Mouse (Mus musculus) hindbrain, embryonic 10.5 days (tissue): ENCODE measurements at regions not wholly inside any gene's neighbourhood (a gene's known extent, or its start where the extent isn't known, plus 50 kb on each side); places are given as distances from the start of the nearest gene placed in this dataset.

Experiments used
- DNase-seq: peaks from one replicate; pipeline ENCODE4 v3.0.0-alpha.2; 2017; ENCODE audit warnings: low spot score
- H3K27ac ChIP-seq: fragments of 300-500 bp; sonication (generic); 2 replicates; pipeline ENCODE4 v1.5.1; 2016; ENCODE audit warnings: mild to moderate bottlenecking, moderate library complexity
- H3K27me3 ChIP-seq: fragments of 300-500 bp; sonication (generic); 2 replicates; pipeline ENCODE4 v1.6.1; 2016; ENCODE audit warnings: mild to moderate bottlenecking; ENCODE audit not compliant: poor library complexity, insufficient read depth, severe bottlenecking
- H3K36me3 ChIP-seq: fragments of 300-500 bp; sonication (generic); 2 replicates; pipeline ENCODE4 v1.6.1; 2016; ENCODE audit warnings: mild to moderate bottlenecking, moderate library complexity
- H3K4me1 ChIP-seq: fragments of 300-500 bp; sonication (generic); replicated peaks from 2 replicates; pipeline ENCODE4 v1.6.1; 2016; ENCODE audit warnings: mild to moderate bottlenecking
- H3K4me3 ChIP-seq: fragments of 300-500 bp; sonication (generic); 2 replicates; pipeline ENCODE4 v1.5.1; 2016; ENCODE audit warnings: mild to moderate bottlenecking, moderate library complexity
- H3K9me3 ChIP-seq: fragments of 300-500 bp; sonication (generic); 2 replicates; pipeline ENCODE4 v1.6.1; 2016; ENCODE audit warnings: mild to moderate bottlenecking, moderate library complexity
- WGBS: fragments of 180-500 bp; shearing (Covaris S2); methylation state at CpG from one replicate; pipeline ENCODE4 v1.1.7; 2016; 5-methylcytosine and 5-hydroxymethylcytosine counted together

- WGBS: 90% methylated on average over 5 of the region's 5 CpGs
- peaks cover 20% of the 10 kb centered on the region for H3K4me1 ChIP-seq
- no peak overlapping the region for H3K4me3 ChIP-seq
- no peak overlapping the region for H3K27ac ChIP-seq
- H3K9me3 ChIP-seq: no peaks in the 10 kb centered on the region
- H3K36me3 ChIP-seq: no peaks in the 10 kb centered on the region
- no peaks in the 10 kb centered on the region for H3K27me3 ChIP-seq
- DNase-seq: no peak
These were observed 54.4 kb upstream of the Tcf12 start for GRCm38 (mm10) chr9:72166084-72166483.

- DNase-seq: no peak
- Histone ChIP-seq H3K9me3 (no peaks in the 10 kb centered on the region), H3K27me3 (no peaks in the 10 kb centered on the region), H3K4me3 (no peak overlapping the region), H3K27ac (no peak overlapping the region), H3K4me1 (peaks cover 20% of the 10 kb centered on the region), H3K36me3 (no peaks in the 10 kb centered on the region)
- WGBS: 89% methylated on average over 5 of the region's 5 CpGs
These were observed 54.9 kb upstream of the Tcf12 start for GRCm38 (mm10) chr9:72166611-72167010.

GRCm38 (mm10) chr9:72169231-72169630, 57.6 kb upstream of the Tcf12 start:
- Histone ChIP-seq H3K27me3 (no peaks in the 10 kb centered on the region), H3K9me3 (no peaks in the 10 kb centered on the region), H3K27ac (peak overlapping the region; percentile 88), H3K36me3 (no peaks in the 10 kb centered on the region), H3K4me3 (peak overlapping the region; percentile 47), H3K4me1 (peaks cover 20% of the 10 kb centered on the region)
- 65% methylated on average over 5 of the region's 5 CpGs for WGBS
- DNase-seq: peak; percentile 12

- H3K4me1 ChIP-seq: peaks cover 20% of the 10 kb centered on the region
- 4% methylated on average over 12 of the region's 12 CpGs for WGBS
- no peaks in the 10 kb centered on the region for H3K9me3 ChIP-seq
- H3K27me3 ChIP-seq: no peaks in the 10 kb centered on the region
- no peaks in the 10 kb centered on the region for H3K36me3 ChIP-seq
- peak; percentile 57 for DNase-seq
- H3K27ac ChIP-seq: peak overlapping the region; percentile 88
- H3K4me3 ChIP-seq: peak overlapping the region; percentile 47
These were observed 58.1 kb upstream of the Tcf12 start for GRCm38 (mm10) chr9:72169728-72170188.

- H3K36me3 ChIP-seq: no peaks in the 10 kb centered on the region
- DNase-seq: peak; percentile 23
- H3K4me1 ChIP-seq: peaks cover 20% of the 10 kb centered on the region
- H3K27me3 ChIP-seq: no peaks in the 10 kb centered on the region
- H3K9me3 ChIP-seq: no peaks in the 10 kb centered on the region
- H3K4me3 ChIP-seq: peak overlapping the region; percentile 47
- peak overlapping the region; percentile 88 for H3K27ac ChIP-seq
- 13% methylated on average over 9 of the region's 9 CpGs for WGBS
These were observed 58.6 kb upstream of the Tcf12 start for GRCm38 (mm10) chr9:72170235-72170634.

GRCm38 (mm10) chr9:72172331-72172730, 60.7 kb upstream of the Tcf12 start:
- no peaks in the 10 kb centered on the region for H3K27me3 ChIP-seq
- H3K9me3 ChIP-seq: no peaks in the 10 kb centered on the region
- peaks cover 20% of the 10 kb centered on the region for H3K4me1 ChIP-seq
- H3K27ac ChIP-seq: no peak overlapping the region
- no peaks in the 10 kb centered on the region for H3K36me3 ChIP-seq
- 94% methylated on average over 1 of the region's 1 CpGs for WGBS
- no peak for DNase-seq
- H3K4me3 ChIP-seq: no peak overlapping the region

- Histone ChIP-seq H3K4me1 (0 out of 2 replicates have a peak, but pooled peaks cover 2% of the 10 kb centered on the region), H3K4me3 (no peak overlapping the region), H3K9me3 (no peaks in the 10 kb centered on the region), H3K27me3 (no peaks in the 10 kb centered on the region), H3K36me3 (no peaks in the 10 kb centered on the region), H3K27ac (no peak overlapping the region)
- DNase-seq: no peak
- 85% methylated on average over 6 of the region's 6 CpGs for WGBS
These were observed 69.3 kb upstream of the Tcf12 start for GRCm38 (mm10) chr9:72180972-72181371.

- H3K36me3 ChIP-seq: no peaks in the 10 kb centered on the region
- no peak overlapping the region for H3K4me3 ChIP-seq
- H3K27ac ChIP-seq: no peak overlapping the region
- no peaks in the 10 kb centered on the region for H3K27me3 ChIP-seq
- H3K4me1 ChIP-seq: 0 out of 2 replicates have a peak, but pooled peaks cover 2% of the 10 kb centered on the region
- 93% methylated on average over 10 of the region's 10 CpGs for WGBS
- no peak for DNase-seq
- H3K9me3 ChIP-seq: no peaks in the 10 kb centered on the region
These were observed 71.7 kb upstream of the Tcf12 start for GRCm38 (mm10) chr9:72183336-72183735.

- H3K9me3 ChIP-seq: no peaks in the 10 kb centered on the region
- 90% methylated on average over 10 of the region's 10 CpGs for WGBS
- no peak for DNase-seq
These were observed 72.3 kb upstream of the Tcf12 start for GRCm38 (mm10) chr9:72183925-72184324.

GRCm38 (mm10) chr9:72189867-72190266, 78.2 kb upstream of the Tcf12 start:
- 87% methylated on average over 7 of the region's 7 CpGs for WGBS
- Histone ChIP-seq H3K36me3 (no peaks in the 10 kb centered on the region), H3K4me1 (peaks cover 5% of the 10 kb centered on the region; the same call in 1 of the 2 replicates), H3K9me3 (no peaks in the 10 kb centered on the region), H3K4me3 (no peak overlapping the region), H3K27me3 (no peaks in the 10 kb centered on the region), H3K27ac (no peak overlapping the region)
- DNase-seq: no peak

More at GRCm38 (mm10) chr9:72183925-72184324, 72.3 kb upstream of the Tcf12 start:
- H3K4me3 ChIP-seq: no peak overlapping the region
- H3K36me3 ChIP-seq: no peaks in the 10 kb centered on the region
- no peak overlapping the region for H3K27ac ChIP-seq
- no peaks in the 10 kb centered on the region for H3K27me3 ChIP-seq
- H3K4me1 ChIP-seq: 0 out of 2 replicates have a peak, but pooled peaks cover 2% of the 10 kb centered on the region

GRCm38 (mm10) chr9:72190631-72191030, 79.0 kb upstream of the Tcf12 start:
- no peaks in the 10 kb centered on the region for H3K9me3 ChIP-seq
- no peak for DNase-seq
- WGBS: 82% methylated on average over 4 of the region's 4 CpGs
- no peaks in the 10 kb centered on the region for H3K36me3 ChIP-seq
- peaks cover 5% of the 10 kb centered on the region; the same call in 1 of the 2 replicates for H3K4me1 ChIP-seq
- no peak overlapping the region for H3K27ac ChIP-seq
- H3K4me3 ChIP-seq: no peak overlapping the region
- H3K27me3 ChIP-seq: no peaks in the 10 kb centered on the region

- no peak for DNase-seq
- Histone ChIP-seq H3K27ac (no peak overlapping the region), H3K27me3 (no peaks in the 10 kb centered on the region), H3K4me3 (no peak overlapping the region), H3K9me3 (no peaks in the 10 kb centered on the region), H3K36me3 (no peaks in the 10 kb centered on the region), H3K4me1 (peaks cover 5% of the 10 kb centered on the region; the same call in 1 of the 2 replicates)
- WGBS: 93% methylated on average over 8 of the region's 8 CpGs
These were observed 79.4 kb upstream of the Tcf12 start for GRCm38 (mm10) chr9:72191091-72191490.

GRCm38 (mm10) chr9:72192051-72192952, 80.6 kb upstream of the Tcf12 start:
- Histone ChIP-seq H3K36me3 (no peaks in the 10 kb centered on the region), H3K27ac (no peak overlapping the region), H3K9me3 (no peaks in the 10 kb centered on the region), H3K27me3 (no peaks in the 10 kb centered on the region), H3K4me3 (no peak overlapping the region), H3K4me1 (peaks cover 10% of the 10 kb centered on the region; the same call in 1 of the 2 replicates)
- DNase-seq: peak; percentile 45
- WGBS: 55% methylated on average over 8 of the region's 8 CpGs
